7 mouse cellular contexts compared by ENCODE assay signal in genomic region chr1:133146014-133147009, GRCm38 (mm10). TPM values are rescaled to one million over a fixed set of nuclear protein-coding genes. Genes with fewer than 3 reads are reported as not detected.
A peak's percentile ranks its signal among the peaks of the same experiment; 100 is the strongest.
DNase-seq lines count a peak whose midpoint lies in the region; ATAC-seq lines count a peak whose summit lies in the region.

No protein-coding gene starts in this region.

- peak; percentile 94 for ATAC-seq in granulocyte monocyte progenitor cell, adult 5-6 weeks (replicated peaks; ENCODE audit: poor library complexity, severe bottlenecking)

- DNase-seq in A20 (ENCODE audit: low read depth, low spot score): peak; percentile 63
- DNase-seq in CD4-positive helper T cell, adult 2 months (ENCODE audit: low read depth, low spot score): peak; percentile 53
- DNase-seq in c-Kit-positive CD71-positive TER-119-positive erythroid progenitor cells, embryonic 14.5 days (ENCODE audit: low spot score): peak; percentile 42
- peak; percentile 72 for DNase-seq in kidney, postnatal 10 days
- DNase-seq in lung, postnatal 10 days: peak; percentile 67
- DNase-seq in right cerebral cortex, adult 2 months (ENCODE audit: low spot score in 2 of 2): peak; percentile 59 to 65

RNA-seq across cellular contexts. Expression of gene Ppp1r15b, which starts 15.4 kb away (rescaled TPM):
- total RNA-seq in granulocyte monocyte progenitor cell, adult 5-6 weeks (2014; fragmentation: Nextera tagmentation): 52.3 and 53.9 TPM in 2 replicates
- 75.7 and 78.5 TPM in 2 replicates for total RNA-seq in granulocyte monocyte progenitor cell, adult 5-6 weeks (2017)

RNA-seq across cellular contexts. Expression of gene Plekha6, which starts 17.7 kb away (rescaled TPM):
- total RNA-seq in granulocyte monocyte progenitor cell, adult 5-6 weeks (2014; fragmentation: Nextera tagmentation): 0.32 and 1.7 TPM in 2 replicates
- 0.65 TPM in 1 of 2 replicates, not detected in the other for total RNA-seq in granulocyte monocyte progenitor cell, adult 5-6 weeks (2017)

Comparison
In these comparisons a context has a peak if more than half of its experiments do, and no peak if none do; other contexts are left out.
1. Peak in every context shown above with its lines: DNase-seq and ATAC-seq.